Mouse (Mus musculus): ENCODE results near the gene Dst. TPM values are rescaled to one million over a fixed set of nuclear protein-coding genes. Genes with fewer than 3 reads are reported as not detected.
A peak's percentile ranks its signal among the peaks of the same experiment; 100 is the strongest.

Gene Dst
- total and polyA plus RNA-seq, 3 experiments, result 9.1 to 28.0 (median 20.5) TPM

DNA sequence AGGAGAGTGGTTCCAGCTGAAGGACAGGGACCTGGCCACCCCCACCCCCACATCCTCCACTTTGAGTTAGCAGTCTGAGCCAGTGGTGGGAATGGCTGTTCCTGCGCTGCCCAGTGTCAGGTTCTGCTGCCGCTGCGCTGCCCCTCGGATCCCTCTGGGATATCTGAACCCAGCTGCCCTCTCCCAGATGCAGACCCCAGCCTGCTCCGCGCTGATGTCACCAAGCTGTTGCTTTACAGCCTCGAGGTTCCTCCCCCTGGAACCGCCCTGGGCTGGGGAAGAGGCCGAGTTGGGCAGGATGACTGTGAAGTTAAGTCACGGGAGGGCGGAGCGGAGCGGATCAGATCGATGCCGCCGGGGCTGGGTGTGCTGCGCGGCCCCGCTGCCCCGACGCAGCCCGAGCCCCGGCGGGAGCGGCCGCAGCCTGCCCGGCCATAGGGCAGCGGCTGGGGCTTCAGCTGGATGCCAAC lies 328.3 kb downstream of the Dst start:
- no peak for DNase-seq (ENCODE audit: extremely low read depth)

DNA sequence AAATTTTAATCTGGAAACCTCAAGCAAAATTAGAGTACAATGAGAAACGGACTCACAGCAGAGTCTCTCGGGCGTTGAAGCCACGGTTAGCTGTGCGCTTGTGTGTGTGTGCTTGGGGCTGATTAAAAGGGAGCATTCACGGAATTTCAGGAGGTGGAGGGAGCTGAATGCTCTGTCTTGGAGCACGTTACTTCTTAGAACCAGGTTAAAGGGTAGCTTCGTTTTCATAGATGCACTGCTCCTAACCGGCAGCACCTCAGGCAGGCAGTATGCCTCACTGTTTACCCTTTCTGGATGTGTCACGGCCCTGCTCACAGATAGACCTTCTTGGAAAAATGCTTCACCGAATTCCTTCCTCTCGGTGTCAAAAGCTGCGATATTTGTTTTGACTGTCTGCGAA lies 329.2 kb downstream of the Dst start:
- peaks cover 10 to 16% of the 10 kb centered on the region in 2 experiments; a peak in 3 of 4 replicates for H3K4me1 ChIP-seq (ENCODE audit: control insufficient read depth in 1 of 2, insufficient read depth in 2 of 2)
- no peak overlapping the region for H3K27ac ChIP-seq (ENCODE audit: insufficient read depth, low read depth)
- H3K4me2 ChIP-seq (ENCODE audit: insufficient read depth, low read depth, poor library complexity, severe bottlenecking), result peak overlapping the region; percentile 33
- dilution Hi-C loops (cut with MboI; ENCODE audit: extremely low pct_ligation_motif_present, extremely low pct_unique_long_range_greater_than_20kb, low sequenced_read_pairs) (no loop called here), in situ Hi-C loops (cut with MboI; ENCODE audit: low pct_ligation_motif_present, low pct_unique_long_range_greater_than_20kb, low sequenced_read_pairs) (no loop called here)
- H3K4me3 ChIP-seq (replicated peaks in 1 of 3; ENCODE audit: low read depth in 2 of 3, low read length in 2 of 3, poor library complexity in 1 of 3), result peak overlapping the region in 1 of 3 experiments; percentile 32
- TF ChIP-seq ZC3H11A (IDR thresholded peaks at IDR 0.05; ENCODE audit: low read depth, low read length) (no peak), RCOR1 (conservative IDR thresholded peaks at IDR 0.05; ENCODE audit: low read depth, low read length) (no peak), EP300 (IDR thresholded peaks at IDR 0.05; ENCODE audit: low read length) (no peak), MAFK (IDR thresholded peaks at IDR 0.05; ENCODE audit: insufficient replicate concordance, low read length) (no peak), BHLHE40 (IDR thresholded peaks at IDR 0.05; ENCODE audit: low read depth, low read length) (no peak), JUND (conservative IDR thresholded peaks at IDR 0.05; ENCODE audit: low read depth, low read length) (no peak), MYC (IDR thresholded peaks at IDR 0.05; ENCODE audit: low read depth, low read length) (no peak), TBP (conservative IDR thresholded peaks at IDR 0.05; ENCODE audit: low read depth, low read length) (no peak), NRF1 (IDR thresholded peaks at IDR 0.05; ENCODE audit: low read depth, low read length) (no peak), RAD21 (IDR thresholded peaks at IDR 0.05; ENCODE audit: low read depth, low read length) (no peak), ETS1 (conservative IDR thresholded peaks at IDR 0.05; ENCODE audit: low read depth, low read length) (no peak), MAX (IDR thresholded peaks at IDR 0.05; ENCODE audit: low read length) (no peak), CTCF (conservative IDR thresholded peaks at IDR 0.05 in 1 of 2, IDR thresholded peaks at IDR 0.05 in 1 of 2; ENCODE audit: low read depth in 2 of 2, low read length in 2 of 2) (no peak), USF2 (conservative IDR thresholded peaks at IDR 0.05; ENCODE audit: low read depth, low read length) (no peak), ZMIZ1 (IDR thresholded peaks at IDR 0.05; ENCODE audit: low read depth, low read length) (no peak)
- peak overlapping the region; percentile 61; the same call in 1 of the 2 replicates for H3K9ac ChIP-seq (ENCODE audit: insufficient read depth, low read depth)
- H3K36me3 ChIP-seq (replicated peaks in 1 of 2; ENCODE audit: control insufficient read depth in 1 of 2, insufficient read depth in 1 of 2, low read length in 1 of 2), result peaks cover 0 to 48% of the 10 kb centered on the region in 2 experiments
- no peaks in the 10 kb centered on the region for H3K27me3 ChIP-seq (replicated peaks)
- no peak for DNase-seq (ENCODE audit: extremely low read depth)
- H3K9me3 ChIP-seq (replicated peaks; ENCODE audit: low read length), result no peaks in the 10 kb centered on the region
- H3K79me2 ChIP-seq (replicated peaks; ENCODE audit: control insufficient read depth, extremely low read depth, insufficient read depth, poor library complexity, severe bottlenecking), result no peaks in the 10 kb centered on the region

More for the DNA sequence above, 328.3 kb downstream of the Dst start:
- H3K27me3 ChIP-seq (replicated peaks), result no peaks in the 10 kb centered on the region
- TF ChIP-seq MEF2A (IDR thresholded peaks at IDR 0.05; ENCODE audit: borderline replicate concordance, low read depth, low read length) (no peak), USF1 (IDR thresholded peaks at IDR 0.05; ENCODE audit: low read depth, low read length) (no peak), ELF1 (IDR thresholded peaks at IDR 0.05; ENCODE audit: low read depth, low read length) (no peak), MXI1 (IDR thresholded peaks at IDR 0.05; ENCODE audit: low read depth, low read length) (0 out of 2 replicates have a peak, but pooled peaks have one; percentile 29), KAT2A (IDR thresholded peaks at IDR 0.05; ENCODE audit: insufficient replicate concordance, low read length) (no peak), TCF12 (IDR thresholded peaks at IDR 0.05; ENCODE audit: low read depth, low read length) (peak; percentile 11; the same call in 1 of the 2 replicates), ZKSCAN1 (IDR thresholded peaks at IDR 0.05; ENCODE audit: borderline replicate concordance, low read depth, low read length) (no peak), MYC (IDR thresholded peaks at IDR 0.05; ENCODE audit: low read depth, low read length) (no peak), CHD1 (IDR thresholded peaks at IDR 0.05; ENCODE audit: low read depth, low read length) (no peak), E2F4 (IDR thresholded peaks at IDR 0.05; ENCODE audit: insufficient replicate concordance, low read depth, low read length) (no peak), MAZ (IDR thresholded peaks at IDR 0.05; ENCODE audit: low read depth, low read length) (no peak), BHLHE40 (IDR thresholded peaks at IDR 0.05; ENCODE audit: low read depth, low read length) (0 out of 2 replicates have a peak, but pooled peaks have one; percentile 35), PAX5 (IDR thresholded peaks at IDR 0.05; ENCODE audit: low read length) (no peak), UBTF (IDR thresholded peaks at IDR 0.05; ENCODE audit: low read depth, low read length) (peak; percentile 97), JUND (conservative IDR thresholded peaks at IDR 0.05; ENCODE audit: low read depth, low read length) (no peak), POLR2A (IDR thresholded peaks at IDR 0.05; ENCODE audit: low read depth, low read length) (peak; percentile 42; the same call in 1 of the 2 replicates)
- H3K4me2 ChIP-seq (ENCODE audit: insufficient read depth, low read depth, poor library complexity, severe bottlenecking), result peak overlapping the region; percentile 33; the same call in 1 of the 2 replicates
- H3K9me3 ChIP-seq (replicated peaks; ENCODE audit: low read length), result no peaks in the 10 kb centered on the region
- in situ Hi-C loops (cut with MboI; ENCODE audit: low pct_ligation_motif_present, low pct_unique_long_range_greater_than_20kb, low sequenced_read_pairs), result no loop called here
- no peak overlapping the region for H3K27ac ChIP-seq (ENCODE audit: insufficient read depth, low read depth)
- dilution Hi-C loops (cut with MboI; ENCODE audit: extremely low pct_ligation_motif_present, extremely low pct_unique_long_range_greater_than_20kb, low sequenced_read_pairs), result no loop called here
- no peaks in the 10 kb centered on the region for H3K79me2 ChIP-seq (replicated peaks; ENCODE audit: control insufficient read depth, extremely low read depth, insufficient read depth, poor library complexity, severe bottlenecking)
- H3K36me3 ChIP-seq (replicated peaks in 1 of 2; ENCODE audit: control insufficient read depth in 1 of 2, insufficient read depth in 1 of 2, low read length in 1 of 2), result peaks cover 3 to 51% of the 10 kb centered on the region in 2 experiments
- peak overlapping the region in 2 of 3 experiments; percentile 29 to 32 for H3K4me3 ChIP-seq (replicated peaks in 1 of 3; ENCODE audit: low read depth in 2 of 3, low read length in 2 of 3, poor library complexity in 1 of 3)
- peak overlapping the region; percentile 61 for H3K9ac ChIP-seq (ENCODE audit: insufficient read depth, low read depth)
- H3K4me1 ChIP-seq (ENCODE audit: control insufficient read depth in 1 of 2, insufficient read depth in 2 of 2), result peaks cover 10 to 16% of the 10 kb centered on the region in 2 experiments; a peak in 3 of 4 replicates
